Mouse (Mus musculus): ENCODE data around the gene Inka2.

Gene Inka2
- long read RNA-seq, experiment 1, full-length matches to known transcripts: 1 of 1 reads
- long read RNA-seq, experiment 1, partial matches to known transcripts: 0 of 1 reads
- long read RNA-seq, experiment 1, other reads (novel, unspliced or antisense): 0 of 1 reads
- long read RNA-seq, experiment 2, full-length matches to known transcripts: 1 of 2 reads
- long read RNA-seq, experiment 2, partial matches to known transcripts: 0 of 2 reads
- long read RNA-seq, experiment 2, other reads (novel, unspliced or antisense): 1 of 2 reads

DNA sequence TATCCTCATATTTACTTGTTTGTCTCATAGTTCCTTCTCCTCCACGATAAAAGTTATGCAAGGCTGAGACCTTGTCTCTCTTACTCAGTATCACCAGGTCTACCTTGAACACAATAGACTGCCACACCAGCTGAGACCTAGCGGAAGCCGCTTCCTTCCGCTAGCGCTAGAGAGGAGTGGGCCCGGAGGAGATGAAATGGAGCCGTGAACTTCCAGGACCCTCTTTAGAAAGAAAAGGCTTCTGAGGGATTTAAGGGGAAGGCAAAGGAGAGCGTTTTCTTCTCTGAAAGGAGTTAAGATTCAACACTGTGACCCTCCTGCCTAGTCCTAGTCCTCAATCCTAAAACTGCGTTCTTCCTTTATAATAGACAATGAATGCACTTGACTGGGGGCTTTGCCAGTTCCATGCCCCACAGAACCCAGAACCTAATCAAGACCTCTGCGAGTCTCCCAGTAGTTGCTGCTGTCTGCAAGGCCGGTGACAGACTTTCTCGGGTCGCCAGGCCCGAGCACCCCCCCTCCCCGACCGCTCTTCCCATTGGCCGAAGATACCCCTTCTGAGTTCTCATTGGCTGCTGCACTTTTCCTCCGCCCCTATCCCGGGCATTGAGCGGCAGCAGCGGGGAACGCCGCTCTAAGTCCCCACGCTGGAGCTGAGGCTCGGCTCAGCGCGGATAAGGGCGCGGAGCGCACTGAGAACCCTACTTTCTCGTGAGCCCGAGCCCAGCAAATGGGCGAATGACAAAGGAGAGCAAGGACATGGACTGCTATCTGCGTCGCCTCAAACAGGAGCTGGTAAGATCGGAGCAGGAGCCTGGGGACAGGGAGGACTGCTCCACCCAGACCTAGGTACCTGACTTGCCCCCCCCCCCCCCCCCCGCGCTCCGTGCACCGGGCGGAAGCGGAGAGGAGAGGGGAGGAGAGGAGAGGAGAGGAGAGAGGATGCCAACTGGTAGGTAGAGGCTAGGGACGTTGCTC is at the start of gene Inka2:
TSS of gene Inka2 (plus strand) at position 569 of the 978 bp plus-strand sequence.
- intact Hi-C loops (cut with DNase I): no loop called here

DNA sequence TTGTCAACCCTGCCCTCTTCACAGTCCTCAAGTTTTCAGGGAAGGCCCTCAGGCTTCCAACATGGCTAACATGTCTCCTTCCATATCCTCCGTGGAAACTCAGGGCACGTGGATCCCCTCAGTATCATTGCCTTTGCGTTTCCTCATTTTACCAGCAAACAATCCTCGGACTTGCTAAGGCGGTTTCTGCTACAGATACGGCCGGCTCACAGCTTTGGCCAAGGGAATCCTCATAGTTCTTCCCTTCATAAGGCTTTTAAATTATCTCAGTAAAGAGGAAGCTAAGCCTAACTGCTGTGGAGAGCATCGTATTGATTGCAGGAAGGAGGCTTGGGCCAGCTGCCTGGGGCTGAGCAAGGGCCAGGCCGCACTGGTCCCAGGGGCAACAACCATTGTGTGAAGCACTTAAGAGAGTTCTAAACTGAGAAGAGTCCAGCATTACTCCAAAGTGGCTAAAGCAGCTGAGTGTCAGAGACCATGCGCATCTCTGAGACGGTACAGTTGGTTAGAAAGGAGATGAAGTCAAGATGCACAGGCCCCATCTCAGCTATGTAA is 49.3 kb upstream of the Inka2 start:
- intact Hi-C loops (cut with DNase I): no loop called here

DNA sequence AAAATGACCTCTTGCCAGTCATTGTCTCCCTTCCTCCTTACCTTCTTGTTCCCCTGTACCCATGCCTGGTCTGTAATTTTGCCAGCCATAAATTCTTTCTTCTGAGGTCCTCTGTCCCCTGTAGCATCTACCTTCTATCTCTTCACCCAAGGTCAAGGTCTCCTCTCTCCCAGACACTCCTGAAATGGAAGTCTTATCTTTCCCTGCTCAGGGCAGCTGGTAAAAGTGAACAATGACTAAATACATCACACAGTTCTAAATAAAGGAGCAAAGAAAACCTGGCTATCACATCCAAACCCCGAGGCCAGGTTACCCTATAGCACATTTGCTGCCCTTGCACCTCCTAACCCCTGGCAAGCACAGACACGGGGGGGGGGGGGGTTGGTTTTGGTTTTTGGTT is 43.9 kb upstream of the Inka2 start:
- intact Hi-C loops (cut with DNase I): no loop called here

DNA sequence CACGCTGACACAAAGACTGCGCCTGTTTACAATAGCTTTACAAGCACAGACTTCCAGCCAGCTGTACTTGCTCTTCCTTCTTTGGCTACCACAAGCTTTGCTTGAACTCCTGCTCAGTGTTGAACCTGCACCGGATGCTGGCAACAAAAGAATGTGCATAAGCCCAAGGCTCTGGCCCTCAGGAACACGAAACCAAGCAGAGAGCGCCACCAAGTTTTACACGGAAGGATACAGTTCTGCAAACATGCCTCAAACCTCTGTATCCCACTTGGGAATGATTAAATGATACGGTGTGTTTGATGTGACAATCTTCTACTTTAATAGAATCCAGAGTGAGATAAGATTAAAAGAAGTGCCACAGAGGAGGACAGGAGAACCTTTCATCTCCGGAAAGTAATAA is 41.4 kb upstream of the Inka2 start:
- intact Hi-C loops (cut with DNase I): no loop called here

DNA sequence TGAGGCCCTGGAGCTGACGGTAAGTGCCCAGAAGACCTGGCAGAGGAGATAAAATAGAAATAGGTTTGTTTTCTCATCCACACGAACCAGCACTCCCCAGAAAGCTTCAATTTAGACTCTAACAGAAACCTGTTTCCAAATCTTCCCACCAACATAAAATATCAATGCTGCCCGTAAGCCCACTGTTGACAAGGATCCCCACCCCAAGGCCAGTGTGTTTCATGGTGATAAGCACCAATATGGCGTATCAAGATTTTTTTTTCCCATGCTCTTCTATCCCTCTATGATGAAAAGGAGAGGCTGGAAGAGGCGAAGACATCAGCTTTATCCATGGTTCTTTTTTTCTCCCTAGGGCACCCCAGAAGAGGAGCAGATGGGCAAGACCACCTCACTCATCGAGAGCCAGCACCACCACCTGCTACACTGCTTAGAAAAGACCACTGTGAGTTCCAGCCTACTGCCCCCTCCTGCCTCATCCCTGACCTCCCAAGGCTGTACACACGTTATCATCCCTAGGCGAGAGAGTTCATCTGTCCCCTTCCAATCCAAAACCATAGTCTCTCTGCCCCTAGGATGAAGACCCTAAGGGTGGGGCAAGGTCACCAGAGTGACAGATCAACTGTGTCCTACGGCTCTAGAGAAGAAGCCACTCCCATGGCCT is 39.2 kb upstream of the Inka2 start:
- intact Hi-C loops (cut with DNase I): no loop called here

DNA sequence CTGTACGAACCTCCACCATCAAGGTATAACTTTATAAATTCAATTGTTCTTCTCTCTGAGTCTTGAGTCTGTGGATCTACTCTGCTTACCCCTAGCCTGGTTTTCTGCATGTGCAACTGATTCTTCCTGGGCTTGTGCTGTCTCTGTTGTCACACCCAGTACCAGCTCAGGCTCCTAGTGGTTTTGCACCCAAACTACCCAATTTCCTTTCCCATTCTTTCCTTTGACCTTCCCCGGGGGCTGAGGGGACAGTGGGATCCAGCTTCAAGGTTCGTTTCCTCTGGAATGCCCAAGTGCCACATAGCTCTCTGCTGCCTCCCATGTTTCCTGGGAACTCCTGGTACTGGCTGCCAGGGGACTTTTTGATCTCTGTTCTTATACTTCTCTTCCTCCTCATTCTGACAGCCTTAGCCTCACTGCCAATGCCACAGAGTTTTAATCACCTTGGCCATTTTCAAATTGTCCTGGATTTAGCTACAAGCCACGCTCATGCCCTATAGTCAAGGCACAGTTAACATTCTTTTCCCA is 37.3 kb upstream of the Inka2 start:
- intact Hi-C loops (cut with DNase I): no loop called here

DNA sequence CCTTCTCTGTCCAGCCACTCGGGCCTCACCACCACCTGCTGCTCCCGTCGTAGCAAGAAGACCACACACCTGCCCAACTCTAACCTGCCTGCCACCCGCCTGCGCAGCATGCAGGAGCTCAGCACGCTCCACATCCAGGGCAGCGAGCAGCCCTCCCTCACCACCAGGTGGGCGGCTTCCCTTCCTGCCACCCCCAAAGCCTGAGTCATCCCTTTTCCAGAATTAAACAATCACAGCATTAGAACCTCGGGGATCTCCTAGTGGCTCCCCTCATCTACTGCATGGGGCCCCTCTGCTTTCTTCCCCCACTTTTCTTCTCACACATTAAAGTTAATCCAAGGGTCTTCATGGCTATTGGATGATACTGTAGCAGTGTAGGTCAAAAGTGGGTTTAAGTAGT is 36.2 kb upstream of the Inka2 start:
- intact Hi-C loops (cut with DNase I): no loop called here

DNA sequence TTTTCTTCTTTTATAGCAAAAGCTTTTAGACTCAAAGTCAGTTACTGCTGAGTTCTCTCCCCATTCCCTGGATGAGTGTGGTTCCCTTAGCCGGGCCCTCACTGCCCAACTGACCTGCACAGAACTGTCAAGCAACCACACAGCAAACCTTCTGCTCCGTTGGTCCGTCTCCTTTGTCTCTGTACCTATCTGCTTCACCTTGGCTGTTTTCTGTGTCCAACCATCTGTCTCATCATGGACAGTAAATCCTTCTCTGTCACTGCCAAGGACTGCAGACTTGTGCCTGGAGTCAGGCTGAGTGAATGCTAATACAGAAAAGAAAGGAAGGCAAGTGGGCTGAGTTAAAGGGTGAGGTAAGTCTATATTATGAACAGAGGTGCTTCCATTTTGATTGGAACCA is 34.6 kb upstream of the Inka2 start:
- intact Hi-C loops (cut with DNase I): no loop called here

DNA sequence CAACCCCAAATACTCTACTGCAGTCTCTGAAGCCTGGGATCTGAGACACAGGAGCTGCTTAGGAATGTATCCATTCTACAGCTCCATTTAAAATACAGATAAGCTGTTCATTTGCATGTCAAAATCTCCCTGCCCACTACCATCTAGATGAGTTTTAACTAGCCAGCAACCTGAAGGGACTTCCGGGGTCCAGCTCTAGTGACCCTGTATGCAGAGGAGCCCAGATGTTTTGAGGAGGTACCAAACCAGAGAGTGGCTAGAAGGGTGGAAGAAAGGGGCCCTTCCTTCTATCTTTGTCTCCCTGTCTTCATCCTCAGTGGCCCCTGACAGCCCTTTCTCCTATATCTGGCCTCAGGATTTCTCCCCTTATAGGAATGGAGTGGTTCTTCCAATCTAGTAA is 33.6 kb upstream of the Inka2 start:
- intact Hi-C loops (cut with DNase I): no loop called here

DNA sequence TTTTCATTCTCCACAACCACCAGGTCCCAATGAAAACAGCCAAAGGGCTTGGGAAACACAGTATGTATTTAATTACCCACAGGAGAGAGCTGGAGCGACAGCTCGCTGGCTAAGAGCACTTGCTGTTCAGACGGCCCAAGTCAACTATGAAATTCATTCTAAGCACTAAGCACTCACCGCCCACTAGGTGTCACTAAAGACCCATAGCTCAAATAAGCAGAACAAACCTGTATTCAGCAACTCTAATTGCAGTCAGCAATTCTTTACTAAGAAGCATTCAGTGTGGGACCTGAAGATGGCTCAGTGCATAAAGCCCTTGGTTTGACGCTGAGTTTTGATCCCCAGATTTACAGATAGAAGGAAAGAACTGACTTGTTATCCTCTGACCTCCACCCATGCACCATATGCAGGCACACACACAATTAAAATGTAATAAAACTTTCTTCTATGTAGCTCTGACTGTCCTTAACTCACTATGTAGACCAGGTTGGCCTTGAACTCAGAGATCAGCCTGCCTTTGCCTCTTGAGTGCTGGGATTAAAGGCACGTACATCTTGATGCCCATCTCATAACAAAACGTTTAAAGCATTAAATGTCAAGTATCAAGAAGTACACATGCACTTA is 29.7 kb upstream of the Inka2 start:
- intact Hi-C loops (cut with DNase I): loop anchor here (1.0 kb wide), 1 partner anchor 225 kb away; no protein-coding TSS in a partner anchor

DNA sequence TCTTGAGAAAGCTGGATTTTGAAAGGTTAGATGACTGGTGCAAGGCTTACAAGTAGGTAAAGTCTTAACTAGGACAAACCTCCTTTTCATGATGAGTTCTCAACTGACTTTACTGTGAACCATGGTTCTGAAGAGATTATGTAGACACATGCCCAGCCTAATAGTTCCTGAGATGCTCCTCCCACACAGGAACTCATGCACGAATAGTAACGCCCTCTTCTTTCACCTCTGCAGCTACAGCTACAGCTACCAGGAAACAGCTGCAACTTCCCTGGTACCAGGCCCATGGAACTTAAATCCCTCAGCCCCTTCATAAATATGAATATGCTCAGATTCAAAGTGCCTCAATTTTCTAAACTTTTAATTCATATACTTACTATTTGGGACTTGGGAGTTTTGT is 28.5 kb upstream of the Inka2 start:
- intact Hi-C loops (cut with DNase I): no loop called here

DNA sequence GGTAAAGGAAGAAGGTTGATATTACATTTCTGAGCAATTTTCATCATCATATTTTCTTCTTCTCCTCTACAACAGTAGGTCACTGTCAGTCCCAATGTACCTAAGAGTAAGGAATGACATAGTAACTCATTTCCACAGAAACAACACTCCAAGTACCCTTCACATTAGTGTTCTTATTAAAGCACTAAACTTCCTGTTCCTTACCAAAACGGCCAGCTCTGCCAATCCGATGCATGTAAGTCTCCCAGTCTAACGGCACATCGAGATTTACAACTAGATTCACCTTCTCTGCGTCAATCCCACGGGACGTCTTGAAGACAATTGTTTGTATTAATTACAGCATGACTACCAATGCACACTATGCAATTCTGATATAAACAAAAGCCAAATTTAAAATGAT is 24.1 kb upstream of the Inka2 start:
- intact Hi-C loops (cut with DNase I): no loop called here

DNA sequence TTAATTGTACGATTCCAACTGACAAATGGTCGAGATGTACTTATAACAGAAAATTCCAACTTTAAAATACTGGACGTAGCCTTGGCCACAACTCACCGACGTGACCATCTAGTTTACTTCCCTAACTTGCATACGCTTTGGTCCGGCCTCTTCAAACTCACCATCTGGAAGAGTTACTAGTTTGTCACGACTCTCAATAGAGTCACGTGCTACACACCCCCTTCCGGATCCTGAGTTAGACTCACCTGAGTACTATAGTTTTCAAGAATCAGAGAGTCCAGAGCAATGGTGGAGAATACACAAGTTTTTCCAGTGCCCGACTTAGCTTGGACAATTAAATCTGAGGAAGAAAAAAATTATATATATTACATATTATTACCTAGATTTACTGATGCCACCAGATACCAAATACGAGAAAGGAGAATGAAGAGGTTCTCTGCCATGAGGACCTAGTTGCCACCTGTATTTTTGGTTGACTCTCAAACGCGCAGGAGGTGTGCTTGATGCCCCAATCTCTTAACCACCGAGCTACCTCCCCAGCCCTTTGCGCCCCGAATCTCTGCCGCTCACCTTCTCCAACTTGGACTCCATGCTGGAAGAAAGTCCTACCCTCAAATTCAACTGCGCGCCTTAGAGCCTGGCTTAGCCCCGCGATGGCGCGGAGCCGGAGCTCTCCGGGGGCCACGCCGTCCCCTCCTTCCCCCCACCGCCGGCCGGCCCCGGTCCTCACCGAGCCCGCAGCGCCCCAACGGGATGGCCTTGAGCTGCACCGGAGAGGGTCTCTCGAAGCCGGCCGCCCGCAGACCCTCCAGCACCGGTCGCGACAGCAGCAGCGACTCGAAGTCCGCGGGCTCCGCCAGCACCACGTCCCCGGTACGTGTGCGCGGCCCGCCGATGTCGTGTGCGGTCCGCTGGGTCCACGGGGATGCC is 17.7 kb upstream of the Inka2 start:
- intact Hi-C loops (cut with DNase I): loop anchor here (5.0 kb wide), 2 partner anchors 41 to 211 kb away; no protein-coding TSS in a partner anchor

DNA sequence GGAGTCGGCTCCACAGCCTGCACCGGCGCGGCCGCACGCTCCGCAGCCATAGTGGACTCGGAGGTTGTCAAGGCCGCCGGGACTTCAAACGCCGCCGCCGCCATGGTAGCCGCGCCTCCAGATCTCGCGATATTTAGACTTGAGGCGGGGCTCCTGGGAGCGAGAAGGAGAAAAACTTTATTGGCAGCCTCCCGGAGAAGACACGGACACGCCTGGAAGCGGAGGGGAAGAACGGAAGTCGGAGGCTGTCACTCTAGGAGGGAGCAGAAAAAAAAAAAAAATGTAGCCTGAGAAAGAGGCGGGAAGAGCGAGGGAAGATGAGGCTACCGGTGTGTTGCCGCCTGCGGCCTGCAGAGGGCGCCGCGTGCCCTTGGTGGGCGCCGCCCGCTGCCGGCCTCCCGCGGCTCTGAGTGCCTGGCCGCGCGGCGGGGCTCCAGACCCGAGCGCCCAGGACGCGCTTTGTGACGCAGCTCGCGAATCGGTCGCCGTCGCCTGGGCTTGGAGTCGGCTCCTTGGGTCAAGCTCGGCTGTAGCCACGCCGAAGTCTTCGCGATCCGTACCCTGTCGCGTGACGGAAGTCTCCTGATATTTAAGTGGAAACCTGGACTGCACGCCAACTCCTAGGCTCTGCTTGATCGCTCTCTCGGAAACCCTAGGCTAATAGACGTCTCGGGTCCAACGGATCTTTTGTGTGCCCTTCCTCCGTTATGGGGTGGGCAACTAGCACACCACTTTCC is 16.9 kb upstream of the Inka2 start, which contains the start of gene Ddx20:
TSS of gene Ddx20 (minus strand) at position 251 of the 737 bp plus-strand sequence.
- intact Hi-C loops (cut with DNase I): loop anchor here (5.0 kb wide), 2 partner anchors 40 to 210 kb away; no protein-coding TSS in a partner anchor

DNA sequence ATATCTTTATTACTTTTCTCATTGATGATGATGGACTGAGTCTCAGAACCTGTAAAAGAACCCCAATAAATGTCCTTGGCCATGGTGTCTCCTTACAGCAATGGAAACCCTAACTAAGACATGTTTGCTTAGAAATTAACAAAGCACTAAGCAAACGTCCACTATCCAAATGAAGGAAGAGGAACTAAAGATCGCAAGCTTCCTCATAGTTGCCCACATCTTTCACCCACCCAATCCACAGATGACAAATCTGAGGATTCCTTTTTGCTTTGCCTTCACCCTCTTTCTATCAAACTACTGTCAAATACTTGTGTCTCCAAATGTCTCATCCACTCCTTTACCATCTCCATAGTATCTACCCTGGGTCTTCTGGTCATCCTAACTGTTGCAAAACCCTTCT is 15.9 kb upstream of the Inka2 start:
- intact Hi-C loops (cut with DNase I): loop anchor here (5.0 kb wide), 2 partner anchors 39 to 209 kb away; no protein-coding TSS in a partner anchor

DNA sequence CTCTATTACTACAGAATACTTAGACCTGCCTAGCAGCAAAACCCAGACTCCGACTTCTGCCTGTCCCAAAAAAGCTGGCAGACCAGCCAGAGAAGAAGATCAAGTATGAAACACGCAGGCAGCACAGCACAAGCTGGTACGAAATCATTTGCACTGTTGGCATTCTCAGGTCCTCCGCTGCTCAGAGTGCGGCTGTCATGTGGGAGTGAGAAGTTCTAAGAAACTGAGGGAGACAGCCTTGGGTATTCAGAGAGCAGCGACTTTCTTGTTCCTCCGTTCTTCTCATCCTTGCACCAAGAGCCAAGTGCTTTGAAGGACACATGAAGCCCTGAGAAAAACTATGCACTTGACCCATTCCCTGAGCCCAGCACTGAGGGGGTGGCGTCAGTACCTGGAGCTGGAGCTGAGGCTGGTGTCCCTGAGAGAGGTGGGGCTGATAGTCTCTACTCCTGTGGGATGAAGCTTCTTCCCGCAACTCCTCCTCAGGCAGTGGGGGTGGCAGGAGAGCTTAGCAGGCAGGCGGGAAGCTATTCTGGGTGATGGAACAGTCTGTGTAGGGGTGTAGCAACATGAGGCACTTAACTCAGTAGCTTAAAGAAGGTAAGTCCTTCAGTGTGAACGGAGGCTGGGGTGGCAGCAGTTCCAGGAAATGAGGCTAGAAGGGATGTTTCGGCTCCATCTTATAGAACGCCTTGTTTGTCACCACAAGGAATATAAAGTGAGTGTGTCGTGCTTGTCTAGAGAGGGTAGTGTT is 10.9 kb upstream of the Inka2 start:
- intact Hi-C loops (cut with DNase I): no loop called here

DNA sequence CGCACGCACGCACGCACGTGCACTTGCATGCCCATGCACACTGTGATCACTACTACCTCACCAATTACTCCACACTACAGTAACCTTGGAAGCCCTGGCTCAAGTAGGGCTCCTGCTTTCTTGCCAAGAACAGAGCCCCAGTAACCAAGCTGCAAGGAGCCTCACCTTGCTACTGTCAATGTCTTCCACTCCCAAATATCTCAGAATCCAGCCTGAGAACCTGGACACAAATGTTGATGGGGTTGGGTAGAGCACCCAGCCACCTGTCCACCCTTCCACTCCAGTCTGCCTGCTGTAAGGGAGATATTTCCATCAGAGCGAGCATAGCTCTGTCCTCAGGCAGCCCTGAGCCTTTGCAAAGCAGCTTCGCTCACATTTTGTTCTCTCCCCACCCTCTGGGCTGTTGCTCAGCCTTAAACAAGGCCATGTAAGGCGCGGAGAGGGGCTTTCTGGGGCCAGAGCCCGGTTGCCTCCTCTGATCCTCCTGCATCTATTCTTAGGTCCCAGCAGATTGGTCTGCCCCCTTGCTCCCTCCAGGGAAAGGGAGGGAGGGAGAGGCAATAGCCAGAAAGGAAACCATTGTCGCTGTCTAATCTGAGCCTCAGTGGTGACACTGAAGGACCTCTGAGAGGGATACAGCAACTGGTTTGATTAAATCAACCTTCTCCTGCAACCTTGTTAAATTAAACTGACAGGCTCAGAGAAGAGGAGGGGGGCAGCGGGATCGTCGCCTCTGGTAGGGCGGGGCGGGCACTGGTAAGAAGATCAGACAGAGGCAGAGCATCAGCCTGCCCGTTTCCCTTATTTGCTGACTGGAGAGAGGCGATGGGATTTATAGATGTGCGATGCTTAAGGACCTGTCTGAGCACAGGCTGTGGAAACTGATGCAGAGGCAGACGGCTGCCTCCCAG is 8.7 kb upstream of the Inka2 start:
- intact Hi-C loops (cut with DNase I): no loop called here

Measured in adrenal gland (tissue).